Mouse (Mus musculus) adrenal gland, postnatal 4 days (tissue): ENCODE data around the gene Abcc5. TPM values are rescaled to one million over a fixed set of nuclear protein-coding genes. Genes with fewer than 3 reads are reported as not detected.

Experiments
- DNase-seq, 2 experiments: peaks; one replicate each; pipeline ENCODE4 v3.0.0; 2021 to 2022; ENCODE audit warnings: low spot score in 2 of 2, mixed read lengths in 2 of 2
- total RNA-seq, 2 experiments: library from RNA; stranded (reverse); gene quantifications; 2 replicates each; pipeline ENCODE4 v1.2.3; 2021

Gene Abcc5
- total RNA-seq, 2 experiments from 2014 or later: 73.7 to 75.5 TPM

GRCm38 (mm10) chr16:20424719-20425650 is 1.2 kb downstream of the Abcc5 start:
- no peak for DNase-seq

- DNase-seq: no peak
Observed at GRCm38 (mm10) chr16:20424226-20424663, 1.9 kb downstream of the Abcc5 start.

- DNase-seq: no peak
Observed at GRCm38 (mm10) chr16:20422938-20423730, 3.1 kb downstream of the Abcc5 start.

- no peak for DNase-seq
Observed at GRCm38 (mm10) chr16:20418054-20418453, 8.1 kb downstream of the Abcc5 start.

GRCm38 (mm10) chr16:20416262-20416661 is 9.9 kb downstream of the Abcc5 start:
- DNase-seq: no peak

GRCm38 (mm10) chr16:20415804-20416203 is 10.4 kb downstream of the Abcc5 start:
- no peak for DNase-seq

- no peak for DNase-seq
Observed at GRCm38 (mm10) chr16:20415211-20415610, 11.0 kb downstream of the Abcc5 start.

- DNase-seq: no peak
Observed at GRCm38 (mm10) chr16:20413870-20414331, 12.3 kb downstream of the Abcc5 start.

GRCm38 (mm10) chr16:20411958-20412570 is 14.1 kb downstream of the Abcc5 start:
- DNase-seq: no peak

- no peak for DNase-seq
Observed at GRCm38 (mm10) chr16:20405335-20405734, 20.9 kb downstream of the Abcc5 start.

GRCm38 (mm10) chr16:20403327-20403726 is 22.9 kb downstream of the Abcc5 start:
- no peak for DNase-seq

GRCm38 (mm10) chr16:20401592-20401991 is 24.6 kb downstream of the Abcc5 start:
- DNase-seq: no peak

- DNase-seq: no peak
Observed at GRCm38 (mm10) chr16:20400707-20401591, 25.2 kb downstream of the Abcc5 start.

GRCm38 (mm10) chr16:20396851-20397250 is 29.3 kb downstream of the Abcc5 start:
- DNase-seq: no peak

- DNase-seq: no peak
Observed at GRCm38 (mm10) chr16:20395216-20395907, 30.8 kb downstream of the Abcc5 start.

GRCm38 (mm10) chr16:20391753-20392152 is 34.4 kb downstream of the Abcc5 start:
- DNase-seq: no peak

GRCm38 (mm10) chr16:20390233-20390632 is 36.0 kb downstream of the Abcc5 start:
- DNase-seq: no peak

GRCm38 (mm10) chr16:20381031-20381430 is 45.2 kb downstream of the Abcc5 start:
- DNase-seq: no peak

GRCm38 (mm10) chr16:20375341-20375740 is 50.9 kb downstream of the Abcc5 start:
- no peak for DNase-seq

- DNase-seq: no peak
Observed at GRCm38 (mm10) chr16:20371731-20372130, 54.5 kb downstream of the Abcc5 start.
